Mouse (Mus musculus) testis, adult 2 months (tissue): ENCODE measurements around the gene Srebf2. TPM values are rescaled to one million over a fixed set of nuclear protein-coding genes. Genes with fewer than 3 reads are reported as not detected.

Experiments
- H3K27ac ChIP-seq: fragments of 200-500 bp; 2 replicates; pipeline ENCODE4 v1.5.1; 2012; ENCODE audit warnings: low read depth, low read length; ENCODE audit not compliant: control insufficient read depth, insufficient read depth
- H3K27me3 ChIP-seq: fragments of 200-500 bp; 2 replicates; pipeline ENCODE4 v1.6.1; 2012; ENCODE audit warnings: mild to moderate bottlenecking, low read length, moderate library complexity; ENCODE audit not compliant: control insufficient read depth, insufficient read depth
- H3K36me3 ChIP-seq: fragments of 200-500 bp; 2 replicates; pipeline ENCODE4 v1.6.1; 2012; ENCODE audit warnings: mild to moderate bottlenecking, low read length; ENCODE audit not compliant: control insufficient read depth, insufficient read depth
- H3K4me1 ChIP-seq: fragments of 200-500 bp; 2 replicates; pipeline ENCODE4 v1.6.1; 2012; ENCODE audit warnings: low read length; ENCODE audit not compliant: control insufficient read depth, insufficient read depth
- H3K4me3 ChIP-seq: fragments of 200-500 bp; 2 replicates; pipeline ENCODE4 v1.5.1; 2012; ENCODE audit warnings: low read depth, mild to moderate bottlenecking, low read length, moderate library complexity, mixed read lengths; ENCODE audit not compliant: control insufficient read depth
- CTCF ChIP-seq: fragments of 200-500 bp; IDR thresholded peaks from 2 replicates; pipeline ENCODE4 v1.5.1; 2012; ENCODE audit warnings: low read depth, mild to moderate bottlenecking, inconsistent platforms, low read length, moderate library complexity; ENCODE audit not compliant: control insufficient read depth, insufficient read depth, insufficient replicate concordance
- POLR2A ChIP-seq: fragments of 200-500 bp; IDR thresholded peaks from 2 replicates; pipeline ENCODE4 v1.6.1; 2012; ENCODE audit warnings: low read depth, mild to moderate bottlenecking, inconsistent platforms, low read length, moderate library complexity; ENCODE audit not compliant: control insufficient read depth
- polyA plus RNA-seq: library from polyadenylated mRNA; depleted of rRNA; stranded (reverse); fragments of >200 nt; gene quantifications from 2 replicates; pipeline ENCODE4 v1.2.3, GENCODE M21; 2012

The Srebf2 gene
- polyA plus RNA-seq, 1 experiment: 36.2 TPM

GRCm38 (mm10) chr15:82216142-82216827, 69.3 kb downstream of the Srebf2 start:
- H3K27ac ChIP-seq: no peak overlapping the region
- no peak for TF ChIP-seq POLR2A
- no peak for TF ChIP-seq CTCF
- no peaks in the 10 kb centered on the region for H3K36me3 ChIP-seq
- peaks cover 14% of the 10 kb centered on the region for H3K4me1 ChIP-seq
- no peaks in the 10 kb centered on the region for H3K27me3 ChIP-seq
- no peak overlapping the region for H3K4me3 ChIP-seq

GRCm38 (mm10) chr15:82217039-82217438, 70.1 kb downstream of the Srebf2 start:
- Histone ChIP-seq H3K27ac (no peak overlapping the region), H3K4me1 (peaks cover 7% of the 10 kb centered on the region; the same call in 1 of the 2 replicates), H3K36me3 (no peaks in the 10 kb centered on the region), H3K27me3 (no peaks in the 10 kb centered on the region), H3K4me3 (no peak overlapping the region)
- TF ChIP-seq POLR2A (no peak), CTCF (no peak)

- Histone ChIP-seq H3K4me1 (peaks cover 3% of the 10 kb centered on the region), H3K4me3 (no peak overlapping the region), H3K27ac (no peak overlapping the region), H3K36me3 (no peaks in the 10 kb centered on the region), H3K27me3 (no peaks in the 10 kb centered on the region)
- TF ChIP-seq CTCF (no peak), POLR2A (no peak)
These were observed 71.0 kb downstream of the Srebf2 start for GRCm38 (mm10) chr15:82217980-82218379.

- no peak for TF ChIP-seq POLR2A
- no peak for TF ChIP-seq CTCF
- Histone ChIP-seq H3K4me3 (no peak overlapping the region), H3K4me1 (peaks cover 6% of the 10 kb centered on the region), H3K36me3 (no peaks in the 10 kb centered on the region), H3K27me3 (no peaks in the 10 kb centered on the region; the same call in 1 of the 2 replicates), H3K27ac (no peak overlapping the region)
These were observed 72.0 kb downstream of the Srebf2 start for GRCm38 (mm10) chr15:82218778-82219666.

- Histone ChIP-seq H3K4me3 (no peak overlapping the region), H3K36me3 (no peaks in the 10 kb centered on the region), H3K27ac (no peak overlapping the region), H3K27me3 (no peaks in the 10 kb centered on the region; the same call in 1 of the 2 replicates), H3K4me1 (peaks cover 6% of the 10 kb centered on the region)
- no peak for TF ChIP-seq POLR2A
- TF ChIP-seq CTCF: no peak
These were observed 73.2 kb downstream of the Srebf2 start for GRCm38 (mm10) chr15:82220003-82220675.

GRCm38 (mm10) chr15:82221104-82221860, 74.3 kb downstream of the Srebf2 start:
- Histone ChIP-seq H3K36me3 (no peaks in the 10 kb centered on the region), H3K4me3 (peak overlapping the region; percentile 53), H3K27me3 (no peaks in the 10 kb centered on the region; the same call in 1 of the 2 replicates), H3K27ac (no peak overlapping the region), H3K4me1 (peaks cover 6% of the 10 kb centered on the region)
- no peak for TF ChIP-seq POLR2A
- no peak; the same call in 1 of the 2 replicates for TF ChIP-seq CTCF
